Mouse (Mus musculus) bone marrow, adult 2 months (tissue): ENCODE data around the gene Ripor1.

Source experiments
- CTCF ChIP-seq: fragments of 200-500 bp; IDR thresholded peaks from 2 replicates; pipeline ENCODE4 v1.5.1; 2011; ENCODE audit warnings: low read length, control low read depth; ENCODE audit not compliant: control insufficient read depth, insufficient read depth
- POLR2A ChIP-seq: fragments of 200-500 bp; IDR thresholded peaks from 2 replicates; pipeline ENCODE4 v1.6.1; 2011; ENCODE audit warnings: low read depth, mild to moderate bottlenecking, control low read depth, low read length, borderline replicate concordance; ENCODE audit not compliant: control insufficient read depth

DNA sequence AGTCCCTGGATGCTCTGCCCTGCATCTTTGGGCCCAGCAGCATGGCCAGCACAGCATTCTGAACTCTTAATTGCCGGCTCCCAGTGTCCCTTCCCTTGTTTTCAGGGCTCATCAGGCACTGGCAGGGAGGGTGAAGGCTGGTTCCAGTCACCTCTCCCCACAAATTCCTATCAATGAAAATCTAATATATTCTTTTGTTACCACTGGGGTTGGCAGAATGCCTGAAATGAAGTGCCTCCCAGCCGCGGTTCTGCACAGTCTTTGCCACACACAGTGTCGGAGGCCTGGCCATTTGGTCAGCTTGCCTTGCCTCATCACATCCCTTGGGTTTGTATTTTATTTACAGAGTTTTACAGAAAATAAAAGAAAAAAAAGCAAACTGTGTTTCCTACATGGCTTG is 16.8 kb downstream of the Ripor1 start:
- TF ChIP-seq POLR2A (no peak), CTCF (no peak)
